Mouse (Mus musculus) lung, adult 2 months (tissue): ENCODE measurements around the gene Tbc1d30.

ENCODE experiments used
- CTCF ChIP-seq: fragments of 200-500 bp; IDR thresholded peaks from 2 replicates; pipeline ENCODE4 v1.5.1; 2011; ENCODE audit warnings: mild to moderate bottlenecking, low read length, control low read depth; ENCODE audit not compliant: insufficient read depth
- POLR2A ChIP-seq: fragments of 200-500 bp; IDR thresholded peaks from 2 replicates; pipeline ENCODE4 v1.6.1; 2011; ENCODE audit warnings: low read depth, mild to moderate bottlenecking, control low read depth, low read length, borderline replicate concordance; ENCODE audit errors: extremely low read depth

- no peak for TF ChIP-seq CTCF
- 0 out of 2 replicates have a peak, but pooled peaks have one; percentile 31 for TF ChIP-seq POLR2A
Observed at GRCm38 (mm10) chr10:121351066-121351581, at the start of gene Tbc1d30.
